Mouse (Mus musculus) adrenal gland, postnatal 4 days (tissue): ENCODE measurements around the gene Gpr107. TPM values are rescaled to one million over a fixed set of nuclear protein-coding genes. Genes with fewer than 3 reads are reported as not detected.

ENCODE experiments used
- total RNA-seq, 2 experiments: library from RNA; stranded (reverse); gene quantifications; 2 replicates each; pipeline ENCODE4 v1.2.3; 2021

Gpr107 gene
- total RNA-seq, 2 experiments from 2014 or later: 62.8 to 68.3 TPM

Other genes starting within 250 kb of the Gpr107 start
- gene Ptges, start 222.5 kb upstream of the Gpr107 start, total RNA-seq: 10 to 100 TPM; 14.6 to 16.9 TPM
- 10 to 100 TPM; 51.4 to 54.9 TPM for gene Tor1b, start 199.4 kb upstream of the Gpr107 start, total RNA-seq
- gene Tor1a, start 184.4 kb upstream of the Gpr107 start, total RNA-seq: 10 to 100 TPM; 45.1 to 47.1 TPM
- 10 to 100 TPM; 37.3 to 42.8 TPM for gene BC005624, start 170.1 kb upstream of the Gpr107 start, total RNA-seq
- gene Usp20, start 170.0 kb upstream of the Gpr107 start, total RNA-seq: 10 to 100 TPM; 30.7 to 31.5 TPM
- gene Fnbp1, start 10.3 kb upstream of the Gpr107 start, total RNA-seq: 10 to 100 TPM; 69.0 to 82.4 TPM
- 10 to 100 TPM in 1 of 2 experiments, 1 to 10 TPM in 1; 8.0 to 15.4 TPM for gene Ncs1, start 93.5 kb downstream of the Gpr107 start, total RNA-seq
- 1 to 10 TPM; 2.7 TPM for gene Hmcn2, start 162.1 kb downstream of the Gpr107 start, total RNA-seq